Mouse (Mus musculus) E14TG2a.4 (cell line): ENCODE data around the gene Abhd2.

Experiments used
- CTCF ChIP-seq: conservative IDR thresholded peaks from 2 replicates; pipeline ENCODE4 v1.5.1; 2014; ENCODE audit warnings: low read length
- NANOG ChIP-seq: IDR thresholded peaks from 2 replicates; pipeline ENCODE4 v1.6.1; 2014; ENCODE audit warnings: borderline replicate concordance, low read length, mixed read lengths

DNA sequence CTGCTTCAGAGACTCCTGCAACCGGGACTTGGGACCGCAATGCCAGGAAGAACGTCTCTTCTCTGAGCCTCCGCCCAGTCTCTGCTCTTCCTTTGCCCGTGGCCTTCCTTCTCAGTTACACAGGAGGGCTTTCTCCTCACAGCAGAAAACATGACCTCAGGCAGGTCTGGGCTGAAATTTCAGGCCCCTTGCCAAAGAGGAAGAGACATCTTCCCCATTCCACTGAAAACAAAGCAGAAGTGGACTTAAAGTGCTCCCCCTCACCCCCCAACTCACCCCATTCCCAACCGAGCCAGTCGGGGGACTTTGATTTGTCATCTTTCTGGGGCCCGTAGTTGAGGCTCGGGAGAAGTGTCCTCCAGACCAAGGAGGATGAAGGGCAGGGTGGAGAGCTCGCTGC is 41.0 kb upstream of the Abhd2 start:
- TF ChIP-seq CTCF: no peak
- no peak for TF ChIP-seq NANOG
